Mouse (Mus musculus): ENCODE results near the gene Kdsr. TPM values are rescaled to one million over a fixed set of nuclear protein-coding genes. Genes with fewer than 3 reads are reported as not detected.

Gene Kdsr
- 27.7 and 29.2 TPM in 2 replicates for total RNA-seq (2021)
- long read RNA-seq, experiment 1, full-length matches to known transcripts: 41 of 50 reads
- long read RNA-seq, experiment 1, partial matches to known transcripts: 4 of 50 reads
- long read RNA-seq, experiment 1, other reads (novel, unspliced or antisense): 5 of 50 reads
- long read RNA-seq, experiment 2, full-length matches to known transcripts: 16 of 19 reads
- long read RNA-seq, experiment 2, partial matches to known transcripts: 1 of 19 reads
- long read RNA-seq, experiment 2, other reads (novel, unspliced or antisense): 2 of 19 reads

- peak; percentile 99 for DNase-seq
Measured at GRCm38 (mm10) chr1:106759572-106760435, at the start of gene Kdsr. Gene Kdsr, minus strand, starts transcription at chr1:106759727.

GRCm38 (mm10) chr1:106799931-106800330, 40.4 kb upstream of the Kdsr start:
- DNase-seq: no peak

GRCm38 (mm10) chr1:106799406-106799805, 39.9 kb upstream of the Kdsr start:
- DNase-seq: no peak

- DNase-seq: no peak
Measured at GRCm38 (mm10) chr1:106796987-106797779, 37.7 kb upstream of the Kdsr start.

GRCm38 (mm10) chr1:106796542-106796924, 37.0 kb upstream of the Kdsr start, which contains the start of gene Vps4b:
Gene Vps4b, minus strand, starts transcription at chr1:106796728.
- DNase-seq: peak; percentile 94

- DNase-seq: peak; percentile 80
Measured at GRCm38 (mm10) chr1:106795634-106796541, 36.4 kb upstream of the Kdsr start.

- no peak for DNase-seq
Measured at GRCm38 (mm10) chr1:106774896-106775295, 15.4 kb upstream of the Kdsr start.

- peak; percentile 49 for DNase-seq
Measured at GRCm38 (mm10) chr1:106774092-106774491, 14.6 kb upstream of the Kdsr start.

- DNase-seq: no peak
Measured at GRCm38 (mm10) chr1:106768773-106769172, 9.2 kb upstream of the Kdsr start.

GRCm38 (mm10) chr1:106765771-106766170, 6.2 kb upstream of the Kdsr start:
- DNase-seq: no peak

- DNase-seq: no peak
Measured at GRCm38 (mm10) chr1:106764846-106765245, 5.3 kb upstream of the Kdsr start.

GRCm38 (mm10) chr1:106764281-106764680, 4.8 kb upstream of the Kdsr start:
- DNase-seq: no peak

- DNase-seq: no peak
Measured at GRCm38 (mm10) chr1:106760750-106761149, 1.2 kb upstream of the Kdsr start.

GRCm38 (mm10) chr1:106758734-106759571, 574 bp downstream of the Kdsr start:
- DNase-seq: peak; percentile 74

GRCm38 (mm10) chr1:106756633-106757032, 2.9 kb downstream of the Kdsr start:
- DNase-seq: no peak

- DNase-seq: no peak
Measured at GRCm38 (mm10) chr1:106752013-106752412, 7.5 kb downstream of the Kdsr start.

GRCm38 (mm10) chr1:106750656-106751055, 8.9 kb downstream of the Kdsr start:
- no peak for DNase-seq

- no peak for DNase-seq
Measured at GRCm38 (mm10) chr1:106748555-106749315, 10.8 kb downstream of the Kdsr start.

GRCm38 (mm10) chr1:106742980-106743379, 16.5 kb downstream of the Kdsr start:
- no peak for DNase-seq

- peak; percentile 20 for DNase-seq
Measured at GRCm38 (mm10) chr1:106740735-106741134, 18.8 kb downstream of the Kdsr start.
